Mouse (Mus musculus) limb, embryonic 11.5 days (tissue): ENCODE measurements around the gene Rnf227. TPM values are rescaled to one million over a fixed set of nuclear protein-coding genes. Genes with fewer than 3 reads are reported as not detected.

Source experiments
- ATAC-seq: fragments of 200-750 bp; cut with Nextera tagmentation; 2 replicates; pipeline ENCODE4 v1.8.0; 2017; ENCODE audit warnings: low read depth; ENCODE audit not compliant: insufficient number of reproducible peaks, low FRiP score, low TSS enrichment
- DNase-seq: peaks from one replicate; pipeline ENCODE4 v3.0.0-alpha.2; 2015; ENCODE audit warnings: low spot score
- H3K27ac ChIP-seq: fragments of 300-500 bp; sonication (generic); replicated peaks from 2 replicates; pipeline ENCODE4 v1.5.1; 2014; ENCODE audit warnings: low read depth, mild to moderate bottlenecking, low read length
- H3K27me3 ChIP-seq: fragments of 300-500 bp; sonication (generic); 2 replicates; pipeline ENCODE4 v1.6.1; 2014; ENCODE audit warnings: mild to moderate bottlenecking, low read length, mixed read lengths; ENCODE audit not compliant: control insufficient read depth, insufficient read depth
- H3K36me3 ChIP-seq: fragments of 300-500 bp; sonication (generic); 2 replicates; pipeline ENCODE4 v1.6.1; 2014; ENCODE audit warnings: mild to moderate bottlenecking, low read length, moderate library complexity, mixed read lengths; ENCODE audit not compliant: control insufficient read depth, insufficient read depth
- H3K4me1 ChIP-seq: fragments of 300-500 bp; sonication (generic); 2 replicates; pipeline ENCODE4 v1.6.1; 2014; ENCODE audit warnings: low read length, mixed read lengths; ENCODE audit not compliant: control insufficient read depth, insufficient read depth
- H3K4me2 ChIP-seq: fragments of 300-500 bp; sonication (generic); 2 replicates; pipeline ENCODE4 v1.6.1; 2014; ENCODE audit warnings: low read depth, mild to moderate bottlenecking, moderate library complexity; ENCODE audit not compliant: severe bottlenecking
- H3K4me3 ChIP-seq: fragments of 300-500 bp; sonication (generic); 2 replicates; pipeline ENCODE4 v1.5.1; 2014; ENCODE audit warnings: low read depth, low read length
- H3K9ac ChIP-seq: fragments of 300-500 bp; sonication (generic); 2 replicates; pipeline ENCODE4 v1.6.1; 2014; ENCODE audit warnings: mild to moderate bottlenecking, low read length
- H3K9me3 ChIP-seq: fragments of 300-500 bp; sonication (generic); 2 replicates; pipeline ENCODE4 v1.6.1; 2016; ENCODE audit warnings: low read length; ENCODE audit not compliant: control insufficient read depth
- WGBS: fragments of 180-500 bp; shearing (Covaris S2); extraction: QIAGEN DNeasy Blood & Tissue Kit; methylation state at CpG from one replicate; pipeline ENCODE4 v1.1.7; 2014; 5-methylcytosine and 5-hydroxymethylcytosine counted together
- polyA plus RNA-seq: library from polyadenylated mRNA; unstranded; fragments of >200 nt; fragmentation: Nextera tagmentation; extraction: Ambion mirVana; gene quantifications from 2 replicates; pipeline ENCODE4 v1.2.1, GENCODE M21; 2014

Rnf227 gene
- polyA plus RNA-seq, 1 experiment from 2014 or later = 25.0 TPM

GRCm38 (mm10) chr11:69333922-69334321 is 6.3 kb upstream of the Rnf227 start:
- Histone ChIP-seq H3K36me3 (no peaks in the 10 kb centered on the region), H3K4me3 (no peak overlapping the region), H3K9me3 (no peaks in the 10 kb centered on the region), H3K4me1 (peaks cover 5% of the 10 kb centered on the region; the same call in 1 of the 2 replicates), H3K27me3 (no peaks in the 10 kb centered on the region; the same call in 1 of the 2 replicates), H3K9ac (no peak overlapping the region), H3K27ac (0 out of 2 replicates have a peak overlapping the region, but pooled peaks have one; percentile 16), H3K4me2 (no peak overlapping the region)
- WGBS = 63% methylated on average over 3 of the region's 3 CpGs
- DNase-seq (no peak), ATAC-seq (no peak)

- Histone ChIP-seq H3K36me3 (no peaks in the 10 kb centered on the region), H3K27me3 (no peaks in the 10 kb centered on the region), H3K4me3 (no peak overlapping the region), H3K9ac (no peak overlapping the region), H3K27ac (no peak overlapping the region), H3K4me1 (peaks cover 5% of the 10 kb centered on the region; the same call in 1 of the 2 replicates), H3K4me2 (no peak overlapping the region), H3K9me3 (no peaks in the 10 kb centered on the region)
- ATAC-seq = no peak
- 68% methylated on average over 4 of the region's 4 CpGs for WGBS
- no peak for DNase-seq
Observed at GRCm38 (mm10) chr11:69334796-69335195, 5.5 kb upstream of the Rnf227 start.

GRCm38 (mm10) chr11:69346441-69346840 is 6.2 kb downstream of the Rnf227 start:
- Histone ChIP-seq H3K36me3 (peaks cover 29% of the 10 kb centered on the region), H3K27me3 (no peaks in the 10 kb centered on the region), H3K9me3 (no peaks in the 10 kb centered on the region), H3K4me3 (no peak overlapping the region), H3K4me2 (no peak overlapping the region), H3K4me1 (no peaks in the 10 kb centered on the region), H3K27ac (no peak overlapping the region), H3K9ac (no peak overlapping the region; the same call in 1 of the 2 replicates)
- no peak for DNase-seq
- 90% methylated on average over 23 of the region's 26 CpGs for WGBS
- ATAC-seq = no peak

GRCm38 (mm10) chr11:69356544-69356943 is 16.3 kb downstream of the Rnf227 start:
- no peaks in the 10 kb centered on the region for H3K9me3 ChIP-seq
- no peak overlapping the region for H3K9ac ChIP-seq
- H3K27ac ChIP-seq = no peak overlapping the region
- 89% methylated on average over 5 of the region's 5 CpGs for WGBS
- ATAC-seq (no peak), DNase-seq (no peak)
- no peaks in the 10 kb centered on the region for H3K4me1 ChIP-seq
- H3K36me3 ChIP-seq = peaks cover 45% of the 10 kb centered on the region
- no peak overlapping the region for H3K4me2 ChIP-seq
- H3K27me3 ChIP-seq = no peaks in the 10 kb centered on the region
- H3K4me3 ChIP-seq = no peak overlapping the region

- no peak overlapping the region for H3K9ac ChIP-seq
- no peak overlapping the region for H3K27ac ChIP-seq
- H3K36me3 ChIP-seq = peaks cover 39% of the 10 kb centered on the region
- 91% methylated on average over 12 of the region's 12 CpGs for WGBS
- no peaks in the 10 kb centered on the region for H3K9me3 ChIP-seq
- no peak overlapping the region for H3K4me3 ChIP-seq
- no peaks in the 10 kb centered on the region for H3K4me1 ChIP-seq
- H3K4me2 ChIP-seq = no peak overlapping the region
- no peaks in the 10 kb centered on the region for H3K27me3 ChIP-seq
- ATAC-seq (no peak), DNase-seq (no peak)
Observed at GRCm38 (mm10) chr11:69357690-69358089, 17.4 kb downstream of the Rnf227 start.

- H3K4me3 ChIP-seq = no peak overlapping the region
- H3K9ac ChIP-seq = no peak overlapping the region
- DNase-seq (no peak), ATAC-seq (no peak)
- no peaks in the 10 kb centered on the region for H3K27me3 ChIP-seq
- no peak overlapping the region for H3K4me2 ChIP-seq
- no peak overlapping the region for H3K27ac ChIP-seq
- peaks cover 21% of the 10 kb centered on the region for H3K4me1 ChIP-seq
- 60% methylated on average over 7 of the region's 7 CpGs for WGBS
- no peaks in the 10 kb centered on the region for H3K9me3 ChIP-seq
- H3K36me3 ChIP-seq = peaks cover 31% of the 10 kb centered on the region
Observed at GRCm38 (mm10) chr11:69362021-69362420, 21.8 kb downstream of the Rnf227 start.

- no peak overlapping the region for H3K27ac ChIP-seq
- no peaks in the 10 kb centered on the region for H3K9me3 ChIP-seq
- H3K4me2 ChIP-seq = no peak overlapping the region
- no peak overlapping the region for H3K9ac ChIP-seq
- peaks cover 21% of the 10 kb centered on the region for H3K4me1 ChIP-seq
- 45% methylated on average over 2 of the region's 2 CpGs for WGBS
- H3K27me3 ChIP-seq = no peaks in the 10 kb centered on the region
- peaks cover 29% of the 10 kb centered on the region for H3K36me3 ChIP-seq
- no peak overlapping the region for H3K4me3 ChIP-seq
- DNase-seq = no peak
- no peak for ATAC-seq
Observed at GRCm38 (mm10) chr11:69362479-69362878, 22.2 kb downstream of the Rnf227 start.

GRCm38 (mm10) chr11:69364376-69364775 is 24.1 kb downstream of the Rnf227 start:
- H3K4me2 ChIP-seq = peak overlapping the region; percentile 15
- peaks cover 22% of the 10 kb centered on the region for H3K36me3 ChIP-seq
- no peaks in the 10 kb centered on the region for H3K27me3 ChIP-seq
- peaks cover 23% of the 10 kb centered on the region for H3K4me1 ChIP-seq
- no peak overlapping the region for H3K4me3 ChIP-seq
- peak overlapping the region; percentile 40; the same call in 1 of the 2 replicates for H3K9ac ChIP-seq
- H3K9me3 ChIP-seq = no peaks in the 10 kb centered on the region
- DNase-seq (no peak), ATAC-seq (no peak)
- WGBS = 58% methylated on average over 8 of the region's 8 CpGs
- H3K27ac ChIP-seq = no peak overlapping the region; the same call in 1 of the 2 replicates

GRCm38 (mm10) chr11:69364910-69365309 is 24.6 kb downstream of the Rnf227 start:
- DNase-seq = peak; percentile 67
- peak overlapping the region; percentile 61 for H3K9ac ChIP-seq
- ATAC-seq = no peak
- WGBS = 5% methylated on average over 6 of the region's 6 CpGs
- H3K9me3 ChIP-seq = no peaks in the 10 kb centered on the region
- H3K36me3 ChIP-seq = peaks cover 17% of the 10 kb centered on the region
- no peaks in the 10 kb centered on the region for H3K27me3 ChIP-seq
- peaks cover 23% of the 10 kb centered on the region for H3K4me1 ChIP-seq
- H3K4me2 ChIP-seq = peak overlapping the region; percentile 94
- peak overlapping the region; percentile 87 for H3K4me3 ChIP-seq
- H3K27ac ChIP-seq = peak overlapping the region; percentile 97
